Mouse (Mus musculus): ENCODE data around the gene Bag1.

Gene Bag1

GRCm38 (mm10) chr4:40948160-40948708 is at the start of gene Bag1, which contains the start of gene Chmp5:
Bag1 (minus strand) TSS chr4:40948294.
Chmp5 (plus strand) TSS chr4:40948407.
- peak; percentile 100 for DNase-seq

- no peak for DNase-seq
Measured at GRCm38 (mm10) chr4:40996302-40996701, 48.2 kb upstream of the Bag1 start.

- no peak for DNase-seq
Measured at GRCm38 (mm10) chr4:40989633-40990032, 41.5 kb upstream of the Bag1 start.

GRCm38 (mm10) chr4:40983686-40984085 is 35.6 kb upstream of the Bag1 start:
- DNase-seq: peak; percentile 6

- no peak for DNase-seq
Measured at GRCm38 (mm10) chr4:40982486-40982885, 34.4 kb upstream of the Bag1 start.

- DNase-seq: no peak
Measured at GRCm38 (mm10) chr4:40979430-40979829, 31.3 kb upstream of the Bag1 start.

GRCm38 (mm10) chr4:40976651-40977050 is 28.6 kb upstream of the Bag1 start:
- DNase-seq: no peak

GRCm38 (mm10) chr4:40975678-40976077 is 27.6 kb upstream of the Bag1 start:
- DNase-seq: no peak

- no peak for DNase-seq
Measured at GRCm38 (mm10) chr4:40974011-40974410, 25.9 kb upstream of the Bag1 start.

GRCm38 (mm10) chr4:40971744-40972143 is 23.6 kb upstream of the Bag1 start:
- peak; percentile 63 for DNase-seq

GRCm38 (mm10) chr4:40970842-40971701 is 23.0 kb upstream of the Bag1 start, which contains the start of gene Nfx1:
Nfx1 (plus strand) TSS chr4:40970906.
- DNase-seq: peak; percentile 97

GRCm38 (mm10) chr4:40970592-40970841 is 22.4 kb upstream of the Bag1 start:
- no peak for DNase-seq

GRCm38 (mm10) chr4:40969781-40970591 is 21.9 kb upstream of the Bag1 start:
- peak; percentile 5 for DNase-seq

- DNase-seq: no peak
Measured at GRCm38 (mm10) chr4:40969161-40969560, 21.1 kb upstream of the Bag1 start.

GRCm38 (mm10) chr4:40963536-40963935 is 15.4 kb upstream of the Bag1 start:
- no peak for DNase-seq

- no peak for DNase-seq
Measured at GRCm38 (mm10) chr4:40955942-40956341, 7.8 kb upstream of the Bag1 start.

- DNase-seq: peak; percentile 24
Measured at GRCm38 (mm10) chr4:40953521-40953920, 5.4 kb upstream of the Bag1 start.

GRCm38 (mm10) chr4:40947565-40948159 is 432 bp downstream of the Bag1 start:
- no peak for DNase-seq

- no peak for DNase-seq
Measured at GRCm38 (mm10) chr4:40946516-40947121, 1.5 kb downstream of the Bag1 start.

GRCm38 (mm10) chr4:40943651-40944050 is 4.4 kb downstream of the Bag1 start:
- DNase-seq: no peak

- DNase-seq: no peak
Measured at GRCm38 (mm10) chr4:40938793-40939192, 9.3 kb downstream of the Bag1 start.

- DNase-seq: peak; percentile 67
Measured at GRCm38 (mm10) chr4:40936175-40936839, 11.8 kb downstream of the Bag1 start.

Measured in lung, postnatal 10 days (tissue).